Mouse (Mus musculus) activated CD4-positive, CD25-positive, alpha-beta regulatory T cell, adult 4 months (primary cell): ENCODE data around the gene Magea3. TPM values are rescaled to one million over a fixed set of nuclear protein-coding genes. Genes with fewer than 3 reads are reported as not detected.
"Not testable (repeated sequence)": the region's sequence is repeated elsewhere in the genome, so short reads cannot be mapped to it uniquely, and the experiment has no call there.

Source experiments
- ATAC-seq: one replicate; pipeline ENCODE4 v1.8.0; 2017
- polyA plus RNA-seq, 2 experiments: library from polyadenylated mRNA; unstranded; fragments of 100-300 nt; shearing (Covaris generic); gene quantifications; one replicate each; pipeline ENCODE4 v1.2.1; 2017

Gene Magea3
- not detected for polyA plus RNA-seq

- ATAC-seq = not testable (repeated sequence)
These were observed at the start of gene Magea3 for GRCm38 (mm10) chrX:154949405-154949804. TSS of gene Magea3 (minus strand) at chrX:154949505.

GRCm38 (mm10) chrX:154995750-154996149, 46.4 kb upstream of the Magea3 start, which contains the start of gene Magea8:
TSS of gene Magea8 (minus strand) at chrX:154995850.
- ATAC-seq = not testable (repeated sequence)

GRCm38 (mm10) chrX:154935887-154936286, 13.4 kb downstream of the Magea3 start, which contains the start of gene Magea6:
TSS of gene Magea6 (minus strand) at chrX:154935987.
- not testable (repeated sequence) for ATAC-seq

Other genes starting within 250 kb of the Magea3 start
- gene Cldn34b1, start 59.2 kb downstream of the Magea3 start, polyA plus RNA-seq = not detected
- not detected for gene Magea6, start 13.5 kb downstream of the Magea3 start, polyA plus RNA-seq
- not detected for gene Magea8, start 46.3 kb upstream of the Magea3 start, polyA plus RNA-seq
- not detected for gene Magea5, start 113.6 kb upstream of the Magea3 start, polyA plus RNA-seq
- not detected for gene Magea1, start 140.3 kb upstream of the Magea3 start, polyA plus RNA-seq
- not detected for gene Magea2, start 144.2 kb upstream of the Magea3 start, polyA plus RNA-seq
- not detected for gene Cldn34b2, start 178.9 kb upstream of the Magea3 start, polyA plus RNA-seq